Mouse (Mus musculus) cerebellum, adult 2 months (tissue): ENCODE data around the gene Tiam1. TPM values are rescaled to one million over a fixed set of nuclear protein-coding genes. Genes with fewer than 3 reads are reported as not detected.

Experiments
- DNase-seq, 2 experiments: peaks; one replicate each; pipeline ENCODE4 v3.0.0; 2021
- H3K27ac ChIP-seq: fragments of 200-500 bp; 2 replicates; pipeline ENCODE4 v1.5.1; 2012; ENCODE audit warnings: low read length, control low read depth, inconsistent platforms; ENCODE audit not compliant: insufficient read depth
- H3K27me3 ChIP-seq: fragments of 200-500 bp; 2 replicates; pipeline ENCODE4 v1.6.1; 2012; ENCODE audit warnings: inconsistent platforms, mild to moderate bottlenecking, low read length, moderate library complexity; ENCODE audit not compliant: control insufficient read depth, insufficient read depth
- H3K4me1 ChIP-seq: fragments of 200-500 bp; 2 replicates; pipeline ENCODE4 v1.6.1; 2011; ENCODE audit warnings: low read length; ENCODE audit not compliant: control insufficient read depth, insufficient read depth
- H3K4me3 ChIP-seq: fragments of 200-500 bp; replicated peaks from 2 replicates; pipeline ENCODE3; 2011; ENCODE audit warnings: mild to moderate bottlenecking, low read depth, low read length, control low read depth; ENCODE audit not compliant: insufficient read depth
- CTCF ChIP-seq: fragments of 200-500 bp; IDR thresholded peaks from 2 replicates; pipeline ENCODE4 v1.5.1; 2011; ENCODE audit warnings: low read depth, mild to moderate bottlenecking, control low read depth, low read length, moderate library complexity, borderline replicate concordance; ENCODE audit not compliant: insufficient read depth
- POLR2A ChIP-seq: fragments of 200-500 bp; IDR thresholded peaks from 2 replicates; pipeline ENCODE4 v1.6.1; 2011; ENCODE audit warnings: low read length, control low read depth, borderline replicate concordance; ENCODE audit not compliant: insufficient read depth
- whole genome bisulfite sequencing: fragments of 180-500 bp; shearing (Covaris S2); methylation state at CpG from one replicate; pipeline ENCODE4 v1.1.7; 2018; 5-methylcytosine and 5-hydroxymethylcytosine counted together
- polyA plus RNA-seq: library from polyadenylated mRNA; depleted of rRNA; stranded (reverse); fragments of >200 nt; gene quantifications from 2 replicates; pipeline ENCODE4 v1.2.3, GENCODE M21; 2012

Tiam1 gene
- polyA plus RNA-seq, 1 experiment = 73.6 TPM

- TF ChIP-seq POLR2A = no peak
- TF ChIP-seq CTCF = no peak
- no peak for DNase-seq
- Histone ChIP-seq H3K4me1 (peaks cover 4% of the 10 kb centered on the region; the same call in 1 of the 2 replicates), H3K27ac (no peak overlapping the region), H3K27me3 (no peaks in the 10 kb centered on the region), H3K4me3 (no peak overlapping the region)
- over 99% methylated on average over 3 of the region's 3 CpGs for WGBS
Measured at GRCm38 (mm10) chr16:90178404-90178803, 34.8 kb upstream of the Tiam1 start.

GRCm38 (mm10) chr16:90177425-90177824 lies 33.9 kb upstream of the Tiam1 start:
- 90% methylated on average over 8 of the region's 8 CpGs for WGBS
- no peak overlapping the region for H3K27ac ChIP-seq

GRCm38 (mm10) chr16:90176472-90176871 lies 32.9 kb upstream of the Tiam1 start:
- TF ChIP-seq POLR2A = no peak
- TF ChIP-seq CTCF = no peak
- H3K4me3 ChIP-seq = no peak overlapping the region
- no peak for DNase-seq
- H3K27me3 ChIP-seq = no peaks in the 10 kb centered on the region
- peaks cover 2% of the 10 kb centered on the region; the same call in 1 of the 2 replicates for H3K4me1 ChIP-seq
- H3K27ac ChIP-seq = no peak overlapping the region
- WGBS = 15% methylated on average over 10 of the region's 10 CpGs

More at GRCm38 (mm10) chr16:90177425-90177824, 33.9 kb upstream of the Tiam1 start:
- Histone ChIP-seq H3K27me3 (no peaks in the 10 kb centered on the region), H3K4me3 (no peak overlapping the region), H3K4me1 (peaks cover 4% of the 10 kb centered on the region; the same call in 1 of the 2 replicates)
- DNase-seq = no peak
- TF ChIP-seq POLR2A = no peak
- no peak for TF ChIP-seq CTCF

- H3K4me1 ChIP-seq = no peaks in the 10 kb centered on the region; the same call in 1 of the 2 replicates
- no peaks in the 10 kb centered on the region for H3K27me3 ChIP-seq
- WGBS = 68% methylated on average over 8 of the region's 8 CpGs
- no peak for TF ChIP-seq POLR2A
- no peak for TF ChIP-seq CTCF
- no peak for DNase-seq
- no peak overlapping the region for H3K4me3 ChIP-seq
- no peak overlapping the region for H3K27ac ChIP-seq
Measured at GRCm38 (mm10) chr16:90171416-90171815, 27.8 kb upstream of the Tiam1 start.

- WGBS = 97% methylated on average over 1 of the region's 1 CpGs
- Histone ChIP-seq H3K27me3 (no peaks in the 10 kb centered on the region), H3K4me1 (no peaks in the 10 kb centered on the region; the same call in 1 of the 2 replicates), H3K4me3 (no peak overlapping the region), H3K27ac (no peak overlapping the region)
- DNase-seq = no peak
- no peak for TF ChIP-seq CTCF
- no peak for TF ChIP-seq POLR2A
Measured at GRCm38 (mm10) chr16:90170676-90171075, 27.1 kb upstream of the Tiam1 start.

GRCm38 (mm10) chr16:90169863-90170630 lies 26.5 kb upstream of the Tiam1 start:
- WGBS = 87% methylated on average over 13 of the region's 13 CpGs
- Histone ChIP-seq H3K4me1 (no peaks in the 10 kb centered on the region; the same call in 1 of the 2 replicates), H3K27ac (no peak overlapping the region), H3K27me3 (no peaks in the 10 kb centered on the region), H3K4me3 (no peak overlapping the region)
- DNase-seq = no peak
- TF ChIP-seq POLR2A (no peak), CTCF (no peak)

GRCm38 (mm10) chr16:90167646-90168045 lies 24.1 kb upstream of the Tiam1 start:
- DNase-seq = peak; percentile 73 to 84
- H3K4me1 ChIP-seq = no peaks in the 10 kb centered on the region; the same call in 1 of the 2 replicates
- no peak overlapping the region for H3K4me3 ChIP-seq
- no peak for TF ChIP-seq POLR2A
- TF ChIP-seq CTCF = peak; percentile 96
- no peak overlapping the region for H3K27ac ChIP-seq
- WGBS = 21% methylated on average over 10 of the region's 10 CpGs
- H3K27me3 ChIP-seq = no peaks in the 10 kb centered on the region

- Histone ChIP-seq H3K4me1 (no peaks in the 10 kb centered on the region), H3K4me3 (no peak overlapping the region), H3K27me3 (no peaks in the 10 kb centered on the region), H3K27ac (no peak overlapping the region)
- 85% methylated on average over 2 of the region's 2 CpGs for WGBS
- TF ChIP-seq CTCF = no peak
- TF ChIP-seq POLR2A = no peak
- DNase-seq = no peak
Measured at GRCm38 (mm10) chr16:90165435-90165834, 21.9 kb upstream of the Tiam1 start.
